Mouse (Mus musculus): ENCODE measurements around the gene Ins2. TPM values are rescaled to one million over a fixed set of nuclear protein-coding genes. Genes with fewer than 3 reads are reported as not detected.
A peak's percentile ranks its signal among the peaks of the same experiment; 100 is the strongest.

Ins2 gene
- polyA plus RNA-seq, 1 experiment from 2014 or later = 2.0 TPM

- H3K4me2 ChIP-seq = no peak overlapping the region
- no peak for ATAC-seq (ENCODE audit: low FRiP score, low read depth)
- H3K4me1 ChIP-seq (replicated peaks) = no peaks in the 10 kb centered on the region
- no peak overlapping the region for H3K9ac ChIP-seq
- H3K4me3 ChIP-seq = no peak overlapping the region
- H3K27ac ChIP-seq (replicated peaks) = no peak overlapping the region
- no peaks in the 10 kb centered on the region for H3K36me3 ChIP-seq
- no peaks in the 10 kb centered on the region for H3K9me3 ChIP-seq
- H3K27me3 ChIP-seq = no peaks in the 10 kb centered on the region
- 60% methylated on average over 6 of the region's 6 CpGs for WGBS
Measured at GRCm38 (mm10) chr7:142675141-142675540, 68.0 kb downstream of the Ins2 start.

- no peak overlapping the region for H3K4me2 ChIP-seq
- H3K9me3 ChIP-seq = no peaks in the 10 kb centered on the region
- ATAC-seq (ENCODE audit: low FRiP score, low read depth) = peak; percentile 44; the same call in 1 of the 2 replicates
- H3K4me3 ChIP-seq = no peak overlapping the region
- no peaks in the 10 kb centered on the region for H3K27me3 ChIP-seq
- WGBS = 14% methylated on average over 4 of the region's 4 CpGs
- no peaks in the 10 kb centered on the region for H3K4me1 ChIP-seq (replicated peaks)
- H3K36me3 ChIP-seq = no peaks in the 10 kb centered on the region
- no peak overlapping the region for H3K27ac ChIP-seq (replicated peaks)
- H3K9ac ChIP-seq = no peak overlapping the region
Measured at GRCm38 (mm10) chr7:142672120-142672519, 71.1 kb downstream of the Ins2 start.

GRCm38 (mm10) chr7:142671067-142671466 lies 72.1 kb downstream of the Ins2 start:
- no peaks in the 10 kb centered on the region for H3K9me3 ChIP-seq
- no peak overlapping the region for H3K9ac ChIP-seq
- no peak overlapping the region for H3K4me2 ChIP-seq
- H3K4me3 ChIP-seq = no peak overlapping the region
- ATAC-seq (ENCODE audit: low FRiP score, low read depth) = no peak
- H3K27me3 ChIP-seq = peaks cover 9% of the 10 kb centered on the region
- no peak overlapping the region for H3K27ac ChIP-seq (replicated peaks)
- no peaks in the 10 kb centered on the region for H3K36me3 ChIP-seq
- 92% methylated on average over 1 of the region's 1 CpGs for WGBS
- H3K4me1 ChIP-seq (replicated peaks) = no peaks in the 10 kb centered on the region

- no peak for ATAC-seq (ENCODE audit: low FRiP score, low read depth)
- no peak within 1 kb of the TSS for H3K4me3 ChIP-seq
- no peaks in the 10 kb centered on the region for H3K36me3 ChIP-seq
- no peak within 1 kb of the TSS for H3K27ac ChIP-seq (replicated peaks)
- WGBS = 85% methylated on average over 23 of the region's 23 CpGs
- no peaks in the 10 kb centered on the region for H3K4me1 ChIP-seq (replicated peaks)
- H3K9ac ChIP-seq = no peak within 1 kb of the TSS
- no peak within 1 kb of the TSS for H3K4me2 ChIP-seq
- H3K9me3 ChIP-seq = no peaks in the 10 kb centered on the region
- peaks cover 20% of the 10 kb centered on the region for H3K27me3 ChIP-seq
Measured at GRCm38 (mm10) chr7:142669751-142670625, 73.2 kb downstream of the Ins2 start, which contains the start of gene Gm49394. Gm49394 (minus strand) TSS chr7:142669942.

GRCm38 (mm10) chr7:142668328-142668727 lies 74.9 kb downstream of the Ins2 start:
- Histone ChIP-seq H3K4me1 (replicated peaks) (peaks cover 8% of the 10 kb centered on the region), H3K4me2 (no peak overlapping the region)

GRCm38 (mm10) chr7:142667521-142667920 lies 75.7 kb downstream of the Ins2 start:
- Histone ChIP-seq H3K27ac (replicated peaks) (no peak overlapping the region), H3K9ac (no peak overlapping the region), H3K4me1 (replicated peaks) (peaks cover 8% of the 10 kb centered on the region), H3K9me3 (no peaks in the 10 kb centered on the region), H3K36me3 (no peaks in the 10 kb centered on the region), H3K4me3 (no peak overlapping the region), H3K27me3 (peaks cover 43% of the 10 kb centered on the region), H3K4me2 (no peak overlapping the region)
- no peak for ATAC-seq (ENCODE audit: low FRiP score, low read depth)
- WGBS = 95% methylated on average over 18 of the region's 18 CpGs

More at GRCm38 (mm10) chr7:142668328-142668727, 74.9 kb downstream of the Ins2 start:
- H3K9ac ChIP-seq = no peak overlapping the region
- no peaks in the 10 kb centered on the region for H3K36me3 ChIP-seq
- no peaks in the 10 kb centered on the region for H3K9me3 ChIP-seq
- H3K27ac ChIP-seq (replicated peaks) = no peak overlapping the region
- WGBS = 69% methylated on average over 1 of the region's 1 CpGs
- ATAC-seq (ENCODE audit: low FRiP score, low read depth) = no peak
- H3K27me3 ChIP-seq = peaks cover 35% of the 10 kb centered on the region
- no peak overlapping the region for H3K4me3 ChIP-seq

- H3K9ac ChIP-seq = no peak within 1 kb of the TSS
- WGBS = 57% methylated on average over 2 of the region's 2 CpGs
Measured at GRCm38 (mm10) chr7:142666659-142667058, 76.5 kb downstream of the Ins2 start, which contains the start of gene Igf2. Igf2 (minus strand) TSS chr7:142666816.

GRCm38 (mm10) chr7:142666109-142666508 lies 77.1 kb downstream of the Ins2 start:
- Histone ChIP-seq H3K27me3 (peaks cover 49% of the 10 kb centered on the region), H3K36me3 (no peaks in the 10 kb centered on the region), H3K4me3 (no peak overlapping the region), H3K9me3 (no peaks in the 10 kb centered on the region), H3K27ac (replicated peaks) (no peak overlapping the region), H3K4me1 (replicated peaks) (peaks cover 8% of the 10 kb centered on the region), H3K9ac (no peak overlapping the region), H3K4me2 (no peak overlapping the region)
- 80% methylated on average over 4 of the region's 4 CpGs for WGBS
- no peak for ATAC-seq (ENCODE audit: low FRiP score, low read depth)

More at GRCm38 (mm10) chr7:142666659-142667058, 76.5 kb downstream of the Ins2 start, which contains the start of gene Igf2:
- H3K36me3 ChIP-seq = no peaks in the 10 kb centered on the region
- no peaks in the 10 kb centered on the region for H3K9me3 ChIP-seq
- peaks cover 47% of the 10 kb centered on the region for H3K27me3 ChIP-seq
- H3K4me2 ChIP-seq = no peak within 1 kb of the TSS
- no peak for ATAC-seq (ENCODE audit: low FRiP score, low read depth)
- H3K27ac ChIP-seq (replicated peaks) = no peak within 1 kb of the TSS
- H3K4me3 ChIP-seq = no peak within 1 kb of the TSS
- H3K4me1 ChIP-seq (replicated peaks) = peaks cover 8% of the 10 kb centered on the region

- Histone ChIP-seq H3K27ac (replicated peaks) (no peak overlapping the region), H3K4me2 (no peak overlapping the region), H3K27me3 (peaks cover 56% of the 10 kb centered on the region), H3K9me3 (no peaks in the 10 kb centered on the region), H3K9ac (no peak overlapping the region), H3K4me3 (no peak overlapping the region), H3K4me1 (replicated peaks) (peaks cover 15% of the 10 kb centered on the region), H3K36me3 (no peaks in the 10 kb centered on the region)
- ATAC-seq (ENCODE audit: low FRiP score, low read depth) = no peak
- 48% methylated on average over 5 of the region's 5 CpGs for WGBS
Measured at GRCm38 (mm10) chr7:142665364-142665763, 77.8 kb downstream of the Ins2 start.

GRCm38 (mm10) chr7:142664465-142665029 lies 78.6 kb downstream of the Ins2 start:
- H3K9me3 ChIP-seq = no peaks in the 10 kb centered on the region
- no peaks in the 10 kb centered on the region for H3K36me3 ChIP-seq
- H3K9ac ChIP-seq = no peak overlapping the region
- peak; percentile 42; the same call in 1 of the 2 replicates for ATAC-seq (ENCODE audit: low FRiP score, low read depth)
- H3K4me1 ChIP-seq (replicated peaks) = peaks cover 23% of the 10 kb centered on the region
- 2% methylated on average over 9 of the region's 9 CpGs for WGBS
- peaks cover 64% of the 10 kb centered on the region for H3K27me3 ChIP-seq
- no peak overlapping the region for H3K4me2 ChIP-seq
- no peak overlapping the region for H3K27ac ChIP-seq (replicated peaks)
- no peak overlapping the region for H3K4me3 ChIP-seq

GRCm38 (mm10) chr7:142663931-142664421 lies 79.2 kb downstream of the Ins2 start:
- Histone ChIP-seq H3K27me3 (peaks cover 70% of the 10 kb centered on the region), H3K4me1 (replicated peaks) (peaks cover 29% of the 10 kb centered on the region), H3K9ac (no peak overlapping the region), H3K27ac (replicated peaks) (no peak overlapping the region), H3K4me3 (peak overlapping the region; percentile 19), H3K9me3 (no peaks in the 10 kb centered on the region), H3K4me2 (peak overlapping the region; percentile 45), H3K36me3 (no peaks in the 10 kb centered on the region)
- under 1% methylated on average over 53 of the region's 53 CpGs for WGBS
- no peak for ATAC-seq (ENCODE audit: low FRiP score, low read depth)

- ATAC-seq (ENCODE audit: low FRiP score, low read depth) = no peak
Measured at GRCm38 (mm10) chr7:142663151-142663550, 80.0 kb downstream of the Ins2 start.

More at GRCm38 (mm10) chr7:142663151-142663550, 80.0 kb downstream of the Ins2 start:
- no peak overlapping the region for H3K4me3 ChIP-seq
- H3K9me3 ChIP-seq = no peaks in the 10 kb centered on the region
- no peak overlapping the region for H3K9ac ChIP-seq
- no peak overlapping the region for H3K27ac ChIP-seq (replicated peaks)
- no peak overlapping the region for H3K4me2 ChIP-seq
- WGBS = 8% methylated on average over 5 of the region's 5 CpGs
- H3K27me3 ChIP-seq = peaks cover 74% of the 10 kb centered on the region
- peaks cover 37% of the 10 kb centered on the region for H3K4me1 ChIP-seq (replicated peaks)
- no peaks in the 10 kb centered on the region for H3K36me3 ChIP-seq
